Mouse (Mus musculus): ENCODE data around the gene Olfr898. TPM values are rescaled to one million over a fixed set of nuclear protein-coding genes. Genes with fewer than 3 reads are reported as not detected.

The Olfr898 gene
- polyA plus RNA-seq (2014; fragmentation: Illumina TruSeq; extraction: RNeasy Lipid Tissue Mini Kit (QIAGEN cat#74804); ENCODE audit: low read depth, low replicate concordance), result not detected

DNA sequence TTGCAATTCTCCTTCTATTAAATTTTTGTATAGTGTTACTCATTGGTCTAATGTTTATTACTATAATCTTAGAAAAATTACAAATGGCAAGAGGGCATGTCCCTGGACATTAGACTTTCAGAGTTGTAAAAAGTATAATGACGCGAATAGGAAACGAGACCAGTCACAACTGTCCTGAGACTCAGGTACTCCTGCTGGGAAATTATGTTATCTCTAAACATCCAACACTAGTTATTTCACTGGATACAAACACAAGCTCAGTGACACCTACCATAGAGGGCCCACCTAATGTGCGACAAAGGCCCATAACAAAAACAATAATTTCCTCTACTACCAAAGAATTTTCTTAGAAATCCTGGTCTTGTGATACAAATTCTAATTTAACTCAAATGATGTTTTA is at the start of gene Olfr898:
Gene Olfr898 (plus strand): TSS at position 301 of the 400 bp plus-strand sequence.

DNA sequence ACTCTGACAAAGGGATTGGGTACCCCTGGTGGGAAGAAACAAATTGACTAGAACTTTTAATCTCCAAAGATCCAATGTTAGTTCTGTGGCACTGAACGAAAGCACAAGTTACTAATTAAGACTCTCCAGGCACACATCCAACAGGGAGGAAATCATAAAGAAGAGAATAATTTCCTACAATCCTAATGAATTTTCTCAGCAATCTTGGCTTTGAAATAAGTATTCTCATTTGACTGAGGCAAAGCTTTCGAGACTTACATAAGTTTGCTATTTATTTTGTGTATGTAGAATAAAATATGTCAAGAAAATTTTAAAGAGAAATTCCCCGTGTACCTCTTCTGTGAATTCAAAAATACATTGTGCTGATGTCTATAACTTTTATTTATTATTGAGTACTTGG is 19.5 kb upstream of the Olfr898 start, which contains the start of gene Olfr25:
Gene Olfr25 (plus strand): TSS at position 301 of the 400 bp plus-strand sequence.

DNA sequence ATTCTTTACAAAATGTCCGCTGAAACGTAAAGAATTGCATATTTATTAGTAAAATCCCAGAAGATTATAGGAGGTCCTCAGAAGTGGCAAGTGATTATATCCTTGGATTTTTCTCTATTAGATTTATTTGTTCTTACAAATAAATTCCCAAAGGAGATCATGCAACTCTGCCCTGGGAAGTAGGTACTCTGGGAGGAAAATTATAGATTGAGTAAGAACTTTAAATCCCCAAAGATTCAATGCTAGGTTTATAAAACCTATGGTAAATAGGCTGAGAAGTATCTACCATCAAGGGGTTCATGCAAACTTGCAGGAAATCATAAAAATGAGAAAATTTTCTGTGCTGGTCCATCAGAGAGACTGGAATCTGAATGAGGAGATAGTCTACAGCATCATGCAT is 18.4 kb downstream of the Olfr898 start, which contains the start of gene Olfr250:
Gene Olfr250 (plus strand): TSS at position 301 of the 400 bp plus-strand sequence.

DNA sequence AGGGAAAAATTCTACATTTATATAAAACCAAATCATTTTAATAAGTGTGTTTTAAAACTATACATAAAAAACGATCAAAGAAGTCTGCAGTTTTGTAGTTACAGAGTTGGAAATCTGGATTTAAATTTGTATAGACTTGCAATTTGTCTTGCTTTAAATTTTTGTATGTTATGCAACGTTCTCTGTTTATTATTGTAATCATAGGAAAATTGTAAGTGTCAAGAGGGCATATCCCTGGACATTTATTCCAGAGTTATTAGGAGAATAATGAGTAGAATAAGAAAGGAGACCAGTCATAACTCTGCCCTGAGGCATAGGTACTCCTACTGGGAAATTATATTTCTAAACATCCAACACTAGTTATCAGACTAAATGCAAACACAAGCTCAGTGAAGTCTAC is 28.6 kb downstream of the Olfr898 start, which contains the start of gene Olfr251:
Gene Olfr251 (plus strand): TSS at position 301 of the 400 bp plus-strand sequence.

DNA sequence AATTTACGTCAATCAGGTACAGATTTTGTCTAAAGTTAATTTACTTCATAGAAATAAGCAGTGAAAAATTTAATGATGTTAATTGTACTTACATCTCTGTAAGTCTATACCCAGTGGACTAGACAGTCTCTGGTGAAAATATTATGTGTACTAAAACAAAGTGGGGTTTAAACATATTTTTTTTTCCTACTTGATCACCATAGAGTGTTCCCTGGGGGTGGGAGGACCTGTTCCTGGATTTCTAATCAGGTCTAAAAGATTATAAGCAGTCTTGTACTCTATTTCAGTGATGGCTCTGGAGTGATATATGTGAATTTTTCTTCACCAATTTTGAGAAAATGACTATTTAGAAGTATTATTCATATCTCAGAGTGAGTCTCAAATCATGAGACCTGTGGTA is 53.2 kb downstream of the Olfr898 start, which contains the start of gene Olfr147:
Gene Olfr147 (plus strand): TSS at position 301 of the 400 bp plus-strand sequence.

Other genes starting within 250 kb of the Olfr898 start
- not detected for gene Olfr888, start 240.3 kb upstream of the Olfr898 start, polyA plus RNA-seq (2014; fragmentation: Illumina TruSeq; extraction: RNeasy Lipid Tissue Mini Kit (QIAGEN cat#74804); ENCODE audit: low read depth, low replicate concordance)
- not detected for gene Olfr889, start 233.2 kb upstream of the Olfr898 start, polyA plus RNA-seq (2014; fragmentation: Illumina TruSeq; extraction: RNeasy Lipid Tissue Mini Kit (QIAGEN cat#74804); ENCODE audit: low read depth, low replicate concordance)
- gene Olfr890, start 205.9 kb upstream of the Olfr898 start, polyA plus RNA-seq (2014; fragmentation: Illumina TruSeq; extraction: RNeasy Lipid Tissue Mini Kit (QIAGEN cat#74804); ENCODE audit: low read depth, low replicate concordance), result not detected
- not detected for gene Olfr891, start 167.6 kb upstream of the Olfr898 start, polyA plus RNA-seq (2014; fragmentation: Illumina TruSeq; extraction: RNeasy Lipid Tissue Mini Kit (QIAGEN cat#74804); ENCODE audit: low read depth, low replicate concordance)
- gene Olfr893, start 140.0 kb upstream of the Olfr898 start, polyA plus RNA-seq (2014; fragmentation: Illumina TruSeq; extraction: RNeasy Lipid Tissue Mini Kit (QIAGEN cat#74804); ENCODE audit: low read depth, low replicate concordance), result not detected
- not detected for gene Olfr894, start 130.4 kb upstream of the Olfr898 start, polyA plus RNA-seq (2014; fragmentation: Illumina TruSeq; extraction: RNeasy Lipid Tissue Mini Kit (QIAGEN cat#74804); ENCODE audit: low read depth, low replicate concordance)
- gene Olfr143, start 95.6 kb upstream of the Olfr898 start, polyA plus RNA-seq (2014; fragmentation: Illumina TruSeq; extraction: RNeasy Lipid Tissue Mini Kit (QIAGEN cat#74804); ENCODE audit: low read depth, low replicate concordance), result not detected
- not detected for gene Olfr895, start 80.6 kb upstream of the Olfr898 start, polyA plus RNA-seq (2014; fragmentation: Illumina TruSeq; extraction: RNeasy Lipid Tissue Mini Kit (QIAGEN cat#74804); ENCODE audit: low read depth, low replicate concordance)
- gene Olfr896-ps1, start 57.3 kb upstream of the Olfr898 start, polyA plus RNA-seq (2014; fragmentation: Illumina TruSeq; extraction: RNeasy Lipid Tissue Mini Kit (QIAGEN cat#74804); ENCODE audit: low read depth, low replicate concordance), result not detected
- not detected for gene Olfr25, start 19.4 kb upstream of the Olfr898 start, polyA plus RNA-seq (2014; fragmentation: Illumina TruSeq; extraction: RNeasy Lipid Tissue Mini Kit (QIAGEN cat#74804); ENCODE audit: low read depth, low replicate concordance)
- not detected for gene Olfr250, start 18.5 kb downstream of the Olfr898 start, polyA plus RNA-seq (2014; fragmentation: Illumina TruSeq; extraction: RNeasy Lipid Tissue Mini Kit (QIAGEN cat#74804); ENCODE audit: low read depth, low replicate concordance)
- not detected for gene Olfr251, start 28.7 kb downstream of the Olfr898 start, polyA plus RNA-seq (2014; fragmentation: Illumina TruSeq; extraction: RNeasy Lipid Tissue Mini Kit (QIAGEN cat#74804); ENCODE audit: low read depth, low replicate concordance)
- gene Olfr147, start 53.3 kb downstream of the Olfr898 start, polyA plus RNA-seq (2014; fragmentation: Illumina TruSeq; extraction: RNeasy Lipid Tissue Mini Kit (QIAGEN cat#74804); ENCODE audit: low read depth, low replicate concordance), result not detected
- gene Olfr901, start 81.0 kb downstream of the Olfr898 start, polyA plus RNA-seq (2014; fragmentation: Illumina TruSeq; extraction: RNeasy Lipid Tissue Mini Kit (QIAGEN cat#74804); ENCODE audit: low read depth, low replicate concordance), result not detected
- gene Olfr902, start 99.2 kb downstream of the Olfr898 start, polyA plus RNA-seq (2014; fragmentation: Illumina TruSeq; extraction: RNeasy Lipid Tissue Mini Kit (QIAGEN cat#74804); ENCODE audit: low read depth, low replicate concordance), result not detected
- not detected for gene Olfr904, start 114.7 kb downstream of the Olfr898 start, polyA plus RNA-seq (2014; fragmentation: Illumina TruSeq; extraction: RNeasy Lipid Tissue Mini Kit (QIAGEN cat#74804); ENCODE audit: low read depth, low replicate concordance)
- not detected for gene Olfr905, start 122.7 kb downstream of the Olfr898 start, polyA plus RNA-seq (2014; fragmentation: Illumina TruSeq; extraction: RNeasy Lipid Tissue Mini Kit (QIAGEN cat#74804); ENCODE audit: low read depth, low replicate concordance)
- not detected for gene Olfr906, start 138.7 kb downstream of the Olfr898 start, polyA plus RNA-seq (2014; fragmentation: Illumina TruSeq; extraction: RNeasy Lipid Tissue Mini Kit (QIAGEN cat#74804); ENCODE audit: low read depth, low replicate concordance)
- not detected for gene Olfr907, start 147.4 kb downstream of the Olfr898 start, polyA plus RNA-seq (2014; fragmentation: Illumina TruSeq; extraction: RNeasy Lipid Tissue Mini Kit (QIAGEN cat#74804); ENCODE audit: low read depth, low replicate concordance)
- not detected for gene Olfr911-ps1, start 173.2 kb downstream of the Olfr898 start, polyA plus RNA-seq (2014; fragmentation: Illumina TruSeq; extraction: RNeasy Lipid Tissue Mini Kit (QIAGEN cat#74804); ENCODE audit: low read depth, low replicate concordance)
- not detected for gene Olfr910, start 189.4 kb downstream of the Olfr898 start, polyA plus RNA-seq (2014; fragmentation: Illumina TruSeq; extraction: RNeasy Lipid Tissue Mini Kit (QIAGEN cat#74804); ENCODE audit: low read depth, low replicate concordance)
- not detected for gene Olfr912, start 231.8 kb downstream of the Olfr898 start, polyA plus RNA-seq (2014; fragmentation: Illumina TruSeq; extraction: RNeasy Lipid Tissue Mini Kit (QIAGEN cat#74804); ENCODE audit: low read depth, low replicate concordance)
- not detected for gene Olfr913, start 244.3 kb downstream of the Olfr898 start, polyA plus RNA-seq (2014; fragmentation: Illumina TruSeq; extraction: RNeasy Lipid Tissue Mini Kit (QIAGEN cat#74804); ENCODE audit: low read depth, low replicate concordance)